Mouse (Mus musculus) erythroblast, adult 5-6 weeks (primary cell): ENCODE measurements around the gene Enthd1. TPM values are rescaled to one million over a fixed set of nuclear protein-coding genes. Genes with fewer than 3 reads are reported as not detected.
A peak's percentile ranks its signal among the peaks of the same experiment; 100 is the strongest.

Source experiments
- ATAC-seq: replicated peaks from 2 replicates; pipeline ENCODE4 v1.8.0; 2016; ENCODE audit warnings: moderate number of reproducible peaks, mild to moderate bottlenecking, moderate TSS enrichment, inconsistent platforms; ENCODE audit not compliant: poor library complexity, low FRiP score, severe bottlenecking
- total RNA-seq, 2 experiments: library from RNA; stranded (forward) in 1 of 2; stranded (reverse) in 1 of 2; fragments of 150-400 nt in 1 of 2; fragments of 200-764, 138-1000 nt in 1 of 2; gene quantifications; 2 replicates each; pipeline versions ENCODE4 v1.2.3 to v1.2.4; 2015 to 2017; ENCODE audit warnings: low replicate concordance in 2 of 2

Gene Enthd1
- total RNA-seq, 2 experiments from 2014 or later: not detected

DNA sequence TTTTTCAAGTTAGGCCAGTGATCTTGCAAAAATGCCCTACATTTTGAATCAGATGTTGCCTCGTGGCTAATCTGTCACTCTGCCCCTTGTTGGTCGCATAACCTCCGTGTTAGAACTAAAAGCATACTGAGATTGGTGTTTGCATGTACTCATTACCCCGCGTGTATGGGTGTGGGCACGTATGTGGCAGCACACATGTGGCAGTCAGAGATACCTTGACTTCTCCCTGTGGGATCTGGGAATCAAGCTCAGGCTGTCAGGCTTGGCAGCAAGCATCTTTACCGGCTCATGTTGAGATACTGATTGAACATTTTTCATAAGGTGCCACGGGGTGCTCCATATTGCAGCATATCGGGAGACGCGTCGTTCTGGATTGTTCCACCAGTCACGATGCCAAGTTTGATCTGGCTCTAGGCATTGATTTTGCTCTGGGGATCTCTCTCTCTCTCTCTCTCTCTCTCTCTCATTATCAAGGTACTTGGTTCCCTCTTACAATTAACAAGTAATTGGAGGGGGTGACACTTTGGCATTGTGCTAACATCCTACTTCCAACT, 10.9 kb upstream of the Enthd1 start:
- ATAC-seq: no peak

DNA sequence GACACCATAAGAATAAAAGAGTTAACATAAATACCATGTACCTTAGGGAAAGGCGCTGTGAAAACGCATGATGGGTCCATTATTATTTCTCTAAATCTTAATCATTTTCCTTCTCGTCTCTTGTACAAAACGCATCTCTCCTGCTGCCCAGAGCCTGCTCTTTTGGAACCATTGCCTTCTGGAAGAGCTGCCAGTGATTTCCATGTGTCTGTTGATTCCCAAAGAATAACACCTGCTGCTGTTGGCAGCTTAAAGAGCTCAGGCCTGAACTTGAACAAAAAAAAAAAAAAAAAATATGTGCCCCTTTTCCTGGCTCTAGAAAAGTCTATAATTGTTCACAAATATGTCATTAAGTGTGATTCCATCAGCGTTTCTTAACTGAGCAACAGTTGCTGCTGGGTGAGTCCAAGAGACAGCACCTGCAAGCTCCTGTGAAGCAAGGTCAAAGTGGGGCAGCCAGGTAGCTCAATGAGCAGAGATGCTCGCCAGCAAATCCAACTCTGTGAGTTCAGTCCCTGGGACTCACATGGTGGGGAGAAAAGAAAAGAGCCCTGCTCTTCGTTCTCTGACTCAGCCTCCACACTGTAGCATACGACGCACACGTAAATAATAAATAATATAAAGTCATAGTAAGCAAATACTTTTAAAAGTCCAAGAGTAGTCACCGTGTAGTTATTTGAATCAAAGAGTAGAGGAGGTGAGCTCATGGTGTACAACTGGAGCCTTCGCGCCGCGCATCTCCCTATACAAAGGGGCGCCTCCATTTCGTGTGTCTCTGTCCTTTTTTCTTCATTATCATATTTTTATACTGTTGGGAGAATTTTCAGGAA, 9.5 kb upstream of the Enthd1 start:
- no peak for ATAC-seq

- no peak for ATAC-seq
Measured at GRCm38 (mm10) chr15:80572811-80573520, 8.0 kb upstream of the Enthd1 start.

DNA sequence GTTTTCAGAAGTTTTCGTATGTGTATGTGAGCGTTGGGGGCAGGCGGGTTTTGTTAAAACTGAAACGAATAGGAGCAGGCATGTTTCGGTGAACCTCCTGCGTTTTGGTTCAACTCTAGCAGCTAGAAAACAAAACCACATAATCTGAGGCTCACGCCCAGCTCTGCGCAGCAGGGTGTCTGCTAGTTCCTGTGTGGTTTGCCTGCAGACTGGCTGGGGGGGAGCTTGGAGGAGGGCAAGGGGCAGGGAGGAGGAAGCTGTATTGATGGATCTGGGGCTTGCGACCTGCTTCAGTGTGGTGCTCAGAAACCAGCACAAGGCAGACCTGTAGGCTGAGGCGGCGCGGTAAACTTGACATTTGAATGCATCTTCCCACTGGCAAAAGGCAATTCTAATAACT, 7.3 kb upstream of the Enthd1 start, which contains the start of gene Grap2:
Gene Grap2 (plus strand): TSS at position 304 of the 400 bp plus-strand sequence.
- no peak for ATAC-seq

DNA sequence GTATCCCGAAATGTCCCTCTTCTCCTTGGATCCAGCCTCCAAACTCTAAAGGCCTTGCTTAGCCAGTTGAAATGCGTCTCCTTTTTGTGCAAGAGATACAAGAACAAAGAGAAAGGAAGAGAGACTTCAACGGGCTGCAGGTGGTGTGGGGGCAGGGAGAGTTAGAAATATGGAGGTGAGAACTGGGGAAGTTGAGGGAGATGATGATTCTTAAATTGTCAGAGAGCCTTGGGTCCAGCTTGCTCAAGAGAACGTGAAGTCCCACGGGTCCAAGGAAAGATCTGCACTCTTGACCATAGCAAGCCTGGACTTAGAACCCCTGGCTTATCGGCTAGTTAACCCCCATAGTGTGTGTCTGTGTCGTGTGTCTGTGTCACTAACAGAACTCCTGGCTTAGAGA, 6.7 kb upstream of the Enthd1 start:
- no peak for ATAC-seq

GRCm38 (mm10) chr15:80570226-80570625, 5.3 kb upstream of the Enthd1 start:
- no peak for ATAC-seq

DNA sequence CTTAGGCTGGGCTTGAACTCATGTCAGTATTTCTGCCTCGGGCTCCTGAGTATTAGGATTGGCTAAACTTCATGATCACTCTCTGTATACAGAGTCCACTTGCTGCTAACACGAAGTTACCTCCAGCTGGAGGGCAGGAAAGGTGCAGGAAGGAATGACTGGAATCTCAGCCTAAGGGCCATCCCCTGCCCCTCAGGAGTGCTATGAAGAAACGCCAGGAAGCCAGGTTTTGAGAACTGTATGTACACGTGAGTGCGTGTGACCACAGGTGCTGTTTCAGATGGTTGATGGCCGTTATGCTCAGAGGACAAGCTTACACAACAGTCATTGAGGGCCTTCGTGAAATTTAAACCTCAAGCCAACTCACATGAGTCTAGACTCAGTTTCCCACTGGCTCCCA, 4.2 kb upstream of the Enthd1 start:
- ATAC-seq: 0 out of 2 replicates have a peak, but pooled peaks have one; percentile 32

GRCm38 (mm10) chr15:80567731-80568130, 2.8 kb upstream of the Enthd1 start:
- ATAC-seq: no peak

- ATAC-seq: no peak
Measured at GRCm38 (mm10) chr15:80567139-80567538, 2.2 kb upstream of the Enthd1 start.

GRCm38 (mm10) chr15:80566696-80567095, 1.7 kb upstream of the Enthd1 start:
- no peak for ATAC-seq

DNA sequence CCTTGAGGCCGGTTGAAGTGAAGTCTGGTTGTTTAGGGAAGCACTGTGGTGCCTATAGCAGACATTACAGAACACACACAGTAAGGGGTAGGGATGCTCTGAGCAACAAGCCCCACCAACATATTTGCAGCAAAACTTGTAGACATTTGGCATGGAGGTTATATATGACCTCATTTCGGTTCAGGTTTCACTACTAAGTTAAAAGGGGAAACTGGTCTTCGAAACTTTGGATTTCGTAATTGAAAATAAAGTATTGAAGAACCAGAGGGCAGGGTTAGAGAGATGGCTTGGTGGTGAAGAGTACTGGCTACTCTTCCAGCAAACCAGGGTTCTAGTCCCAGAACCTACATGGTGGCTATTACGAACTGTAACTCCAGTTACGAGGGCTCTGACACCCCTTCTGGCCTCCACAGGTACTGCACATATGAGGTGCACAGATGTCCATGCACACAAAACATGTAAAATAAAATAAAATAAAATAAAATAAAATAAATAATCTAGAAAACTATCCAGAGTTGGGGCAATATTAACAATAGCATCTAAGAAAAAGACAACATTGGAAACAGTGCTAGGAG, 1.2 kb downstream of the Enthd1 start:
- peak; percentile 68; the same call in 1 of the 2 replicates for ATAC-seq

GRCm38 (mm10) chr15:80562446-80562845, 2.5 kb downstream of the Enthd1 start:
- no peak for ATAC-seq

- ATAC-seq: no peak
Measured at GRCm38 (mm10) chr15:80560646-80561580, 4.0 kb downstream of the Enthd1 start.

DNA sequence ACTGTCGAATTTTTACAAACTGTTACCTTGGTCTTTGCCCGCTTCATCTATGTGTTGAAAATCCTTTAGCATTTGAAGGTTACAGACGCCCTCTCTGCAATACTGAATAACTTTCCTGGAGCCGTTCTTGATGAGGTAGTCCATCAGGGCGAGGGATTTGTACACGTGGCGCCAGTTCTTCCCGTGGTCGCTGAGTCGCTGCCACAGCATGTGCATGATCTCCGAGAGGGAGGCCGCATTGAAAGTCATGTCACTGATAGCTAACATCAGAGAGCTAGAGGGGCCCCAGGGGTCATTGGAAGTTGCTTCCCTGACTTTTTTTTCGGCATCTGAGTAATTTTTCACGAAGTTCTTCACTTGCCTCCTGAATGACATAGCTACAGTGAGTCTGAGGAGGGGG, 5.0 kb downstream of the Enthd1 start:
- no peak for ATAC-seq

DNA sequence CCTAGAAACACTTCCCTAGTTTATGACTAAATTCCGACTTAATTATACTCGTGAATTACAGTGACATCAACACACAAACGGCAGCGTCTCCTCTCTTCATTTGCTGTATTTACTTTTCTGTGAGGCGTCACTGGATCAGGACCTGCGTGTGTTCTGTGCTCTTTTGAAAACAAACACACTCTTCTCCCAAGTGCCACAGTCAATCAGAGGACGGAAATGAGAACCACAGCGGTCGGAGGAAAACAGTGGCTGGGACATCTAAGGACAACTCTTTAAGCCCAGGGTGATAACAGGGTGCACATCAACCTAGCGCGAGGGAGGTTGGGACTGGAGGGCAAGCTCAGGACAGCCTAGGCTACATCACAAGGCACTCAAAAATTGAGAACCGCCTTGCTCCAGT, 5.4 kb downstream of the Enthd1 start:
- no peak for ATAC-seq

DNA sequence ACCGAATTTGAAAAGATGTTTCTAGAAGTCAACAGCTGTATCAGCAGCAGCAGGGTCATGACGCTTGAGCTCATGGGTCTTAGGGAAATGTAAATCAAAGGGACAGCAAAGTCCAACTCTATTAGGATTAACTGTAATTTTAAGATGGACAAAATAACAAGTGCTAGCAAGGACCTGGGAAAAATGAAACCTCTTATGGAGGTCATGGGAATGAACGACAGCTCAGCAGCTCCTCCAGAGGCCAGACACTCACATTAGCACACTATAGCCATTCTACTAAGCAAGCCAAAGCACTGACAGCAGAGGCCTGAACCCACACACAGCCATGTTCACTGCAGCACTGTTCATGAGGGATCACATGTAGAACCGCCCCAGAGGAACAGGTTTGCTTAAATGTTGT, 7.2 kb downstream of the Enthd1 start:
- ATAC-seq: no peak

- no peak for ATAC-seq
Measured at GRCm38 (mm10) chr15:80556021-80556420, 8.9 kb downstream of the Enthd1 start.

- no peak for ATAC-seq
Measured at GRCm38 (mm10) chr15:80554860-80555822, 9.8 kb downstream of the Enthd1 start.
